Mouse (Mus musculus) cerebellum, adult 2 months (tissue): ENCODE results near the gene Atp2b2.

Source experiments
- CTCF ChIP-seq: fragments of 200-500 bp; IDR thresholded peaks from 2 replicates; pipeline ENCODE4 v1.5.1; 2011; ENCODE audit warnings: low read depth, mild to moderate bottlenecking, control low read depth, low read length, moderate library complexity, borderline replicate concordance; ENCODE audit not compliant: insufficient read depth
- POLR2A ChIP-seq: fragments of 200-500 bp; IDR thresholded peaks from 2 replicates; pipeline ENCODE4 v1.6.1; 2011; ENCODE audit warnings: low read length, control low read depth, borderline replicate concordance; ENCODE audit not compliant: insufficient read depth

DNA sequence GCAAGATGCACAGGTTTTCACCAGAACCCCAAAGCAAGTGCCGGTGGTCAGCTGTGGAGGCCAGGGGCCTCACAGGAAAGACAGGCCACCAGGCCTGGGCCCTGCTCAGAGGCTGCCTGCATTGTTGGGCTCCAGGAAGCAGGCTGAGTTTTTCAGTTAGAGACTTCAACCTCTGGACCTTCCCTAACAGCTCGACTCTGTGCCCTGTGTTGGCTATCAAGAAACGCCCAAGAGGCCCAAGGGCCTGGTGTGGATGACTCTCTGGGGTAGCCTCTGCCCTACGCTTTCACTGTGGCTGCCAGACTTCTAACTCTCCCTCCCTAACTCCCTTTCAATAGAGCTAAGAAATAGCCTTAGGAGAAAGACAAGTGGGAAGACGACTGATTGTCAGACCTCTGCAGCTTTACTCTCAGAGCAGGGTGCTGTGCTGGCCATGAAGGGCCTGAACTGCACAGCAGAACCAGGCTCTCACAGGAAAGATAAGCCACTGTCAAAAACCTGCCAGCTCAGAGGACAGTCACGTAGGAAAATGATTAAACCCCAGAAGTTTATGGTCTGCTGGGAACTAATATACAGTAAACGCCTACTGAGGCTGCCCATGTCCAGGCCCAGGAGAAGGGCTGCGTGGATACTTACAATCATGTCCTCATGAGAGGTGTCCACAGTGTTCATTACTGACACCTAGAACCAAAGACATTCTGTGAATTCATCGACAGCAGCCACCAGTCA is 304.9 kb downstream of the Atp2b2 start:
- TF ChIP-seq POLR2A = no peak
- no peak for TF ChIP-seq CTCF
